Mouse (Mus musculus) kidney, adult 9 months (tissue): ENCODE data around the gene Dab2ip.

Experiments used
- DNase-seq: peaks from one replicate; pipeline ENCODE4 v3.0.0; 2022

Gene Dab2ip

GRCm38 (mm10) chr2:35598819-35599218 lies 40.8 kb downstream of the Dab2ip start:
- no peak for DNase-seq

GRCm38 (mm10) chr2:35601665-35602064 lies 43.6 kb downstream of the Dab2ip start:
- no peak for DNase-seq

- no peak for DNase-seq
Measured at GRCm38 (mm10) chr2:35607476-35607875, 49.4 kb downstream of the Dab2ip start.

- no peak for DNase-seq
Measured at GRCm38 (mm10) chr2:35608856-35609255, 50.8 kb downstream of the Dab2ip start.

- DNase-seq: no peak
Measured at GRCm38 (mm10) chr2:35609317-35609716, 51.3 kb downstream of the Dab2ip start.

GRCm38 (mm10) chr2:35610168-35610951 lies 52.3 kb downstream of the Dab2ip start:
- DNase-seq: no peak

- DNase-seq: no peak
Measured at GRCm38 (mm10) chr2:35610976-35611375, 52.9 kb downstream of the Dab2ip start.

GRCm38 (mm10) chr2:35611645-35612044 lies 53.6 kb downstream of the Dab2ip start:
- DNase-seq: no peak

- no peak for DNase-seq
Measured at GRCm38 (mm10) chr2:35612297-35612696, 54.2 kb downstream of the Dab2ip start.

- peak; percentile 50 for DNase-seq
Measured at GRCm38 (mm10) chr2:35613946-35614353, 55.9 kb downstream of the Dab2ip start.

GRCm38 (mm10) chr2:35614411-35614810 lies 56.3 kb downstream of the Dab2ip start:
- no peak for DNase-seq

- DNase-seq: no peak
Measured at GRCm38 (mm10) chr2:35615366-35615765, 57.3 kb downstream of the Dab2ip start.

- no peak for DNase-seq
Measured at GRCm38 (mm10) chr2:35615977-35616376, 57.9 kb downstream of the Dab2ip start.

- peak; percentile 53 for DNase-seq
Measured at GRCm38 (mm10) chr2:35616891-35617658, 59.0 kb downstream of the Dab2ip start.

GRCm38 (mm10) chr2:35618981-35619380 lies 60.9 kb downstream of the Dab2ip start:
- no peak for DNase-seq

- no peak for DNase-seq
Measured at GRCm38 (mm10) chr2:35619532-35619931, 61.5 kb downstream of the Dab2ip start.

GRCm38 (mm10) chr2:35620364-35621224 lies 62.5 kb downstream of the Dab2ip start:
- DNase-seq: no peak

- DNase-seq: no peak
Measured at GRCm38 (mm10) chr2:35621225-35621519, 63.1 kb downstream of the Dab2ip start.

GRCm38 (mm10) chr2:35621796-35622195 lies 63.7 kb downstream of the Dab2ip start:
- peak; percentile 55 for DNase-seq

- no peak for DNase-seq
Measured at GRCm38 (mm10) chr2:35622261-35623103, 64.4 kb downstream of the Dab2ip start.

- no peak for DNase-seq
Measured at GRCm38 (mm10) chr2:35623104-35623377, 65.0 kb downstream of the Dab2ip start.

GRCm38 (mm10) chr2:35623431-35624148 lies 65.5 kb downstream of the Dab2ip start:
- DNase-seq: peak; percentile 42
